Mouse (Mus musculus) cortical plate, adult 2 months (tissue): Measurements from ENCODE around the gene Nanos3.

Experiments
- CTCF ChIP-seq: fragments of 200-500 bp; IDR thresholded peaks from 2 replicates; pipeline ENCODE4 v1.5.1; 2011; ENCODE audit warnings: mild to moderate bottlenecking, control low read depth, low read length; ENCODE audit not compliant: insufficient read depth; ENCODE audit errors: extremely low read depth
- POLR2A ChIP-seq: fragments of 200-500 bp; IDR thresholded peaks from 2 replicates; pipeline ENCODE4 v1.6.1; 2011; ENCODE audit warnings: mild to moderate bottlenecking, low read length, control low read depth; ENCODE audit not compliant: insufficient read depth; ENCODE audit errors: extremely low read depth

DNA sequence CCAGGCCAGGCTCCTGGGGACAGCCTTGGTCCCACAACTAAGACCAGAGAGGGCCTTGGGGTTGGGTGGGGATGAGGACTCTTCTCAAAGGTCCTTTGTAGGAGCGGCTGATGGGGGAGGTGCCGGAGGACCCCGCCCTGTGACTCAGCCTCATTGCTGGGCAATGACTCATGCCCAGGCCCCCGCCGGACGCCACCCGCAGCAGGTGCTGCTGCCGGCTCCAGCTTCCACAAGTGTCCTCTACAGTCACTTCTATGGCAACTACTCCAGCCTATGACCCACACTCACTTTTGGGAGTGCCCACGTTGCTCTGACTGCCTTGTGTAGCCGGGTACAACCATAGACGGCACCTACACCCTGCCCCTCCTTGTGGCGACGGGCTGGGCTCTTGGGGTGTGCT is 7.0 kb upstream of the Nanos3 start:
- TF ChIP-seq CTCF (no peak), POLR2A (no peak)
